Mouse (Mus musculus) ES-E14 (cell line): ENCODE measurements around the gene Gm38655.

ENCODE experiments used
- HCFC1 ChIP-seq: IDR thresholded peaks from 2 replicates; pipeline ENCODE4 v1.6.1; 2012; ENCODE audit warnings: low read length, inconsistent platforms, borderline replicate concordance; ENCODE audit not compliant: insufficient read depth
- ZC3H11A ChIP-seq: IDR thresholded peaks from 2 replicates; pipeline ENCODE4 v1.6.1; 2012; ENCODE audit warnings: low read depth, mild to moderate bottlenecking, inconsistent platforms, low read length, borderline replicate concordance

- TF ChIP-seq ZC3H11A (no peak), HCFC1 (no peak)
These were observed 8.0 kb upstream of the Gm38655 start for GRCm38 (mm10) chr17:25183232-25183631.
